ENCODE assay signal across 24 mouse cellular contexts in the genomic region with DNA sequence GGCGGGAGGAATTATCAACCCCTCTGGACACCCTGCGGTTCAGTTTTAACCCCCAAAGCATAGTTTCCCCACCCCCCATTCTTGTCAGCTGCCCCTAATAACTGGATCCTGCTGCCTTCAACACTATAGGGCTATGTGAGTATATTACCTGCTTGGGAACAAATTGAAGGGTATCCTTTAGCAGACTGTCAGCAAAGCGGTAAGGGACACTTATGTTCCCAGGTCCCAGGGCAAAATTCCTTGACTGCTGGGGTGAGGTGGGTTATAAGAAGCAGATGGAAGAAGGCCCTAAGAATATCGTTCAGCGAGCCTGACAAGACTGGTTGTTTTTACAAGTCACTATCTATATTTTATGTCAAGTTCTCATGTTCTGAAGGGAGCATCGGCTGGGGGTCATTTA. TPM values are rescaled to one million over a fixed set of nuclear protein-coding genes. Genes with fewer than 3 reads are reported as not detected.
DNase-seq lines count a peak whose midpoint lies in the region; ATAC-seq and TF ChIP-seq lines count a peak whose summit lies in the region.
"Had no signal": no experiment of that assay in that cellular context is flagged by ENCODE, and none has a peak within 500 bp of the region (broad histone marks: within the 10 kb centered on the region; RNA-seq: fewer than 3 reads in every experiment).

No protein-coding gene starts in this region.

- H3K4me1 ChIP-seq in hindbrain, embryonic 11.5 days (replicated peaks; ENCODE audit: control insufficient read depth, insufficient read depth, low read length) = no peaks in the 10 kb centered on the region
- H3K4me1 ChIP-seq in hindbrain, postnatal 0 days (ENCODE audit: insufficient read depth, low read length) = no peaks in the 10 kb centered on the region; the same call in 1 of the 2 replicates
- peaks cover 4% of the 10 kb centered on the region; the same call in 1 of the 2 replicates for H3K4me1 ChIP-seq in stomach, embryonic 14.5 days (ENCODE audit: control insufficient read depth, insufficient read depth, low read length)
- H3K4me1 ChIP-seq in stomach, postnatal 0 days (replicated peaks; ENCODE audit: control insufficient read depth, insufficient read depth) = no peaks in the 10 kb centered on the region
- H3K4me1 ChIP-seq in limb, embryonic 10.5 days = peaks cover 36% of the 10 kb centered on the region

- H3K27me3 ChIP-seq in hindbrain, embryonic 11.5 days (ENCODE audit: control insufficient read depth, insufficient read depth, low read length) = peaks cover 89% of the 10 kb centered on the region
- H3K27me3 ChIP-seq in hindbrain, postnatal 0 days (ENCODE audit: insufficient read depth, low read length) = peaks cover 98% of the 10 kb centered on the region
- peaks cover 21% of the 10 kb centered on the region; the same call in 1 of the 2 replicates for H3K27me3 ChIP-seq in stomach, embryonic 14.5 days (ENCODE audit: control insufficient read depth, insufficient read depth, low read length)
- H3K27me3 ChIP-seq in stomach, postnatal 0 days (ENCODE audit: control insufficient read depth, insufficient read depth, low read length) = peaks cover 5% of the 10 kb centered on the region; the same call in 1 of the 2 replicates
- H3K27me3 ChIP-seq in limb, embryonic 10.5 days (ENCODE audit: low read depth, poor library complexity, severe bottlenecking) = peaks cover 100% of the 10 kb centered on the region

- H3K9ac ChIP-seq in hindbrain, embryonic 11.5 days (ENCODE audit: low read depth, low read length) = no peak overlapping the region
- no peak overlapping the region for H3K9ac ChIP-seq in hindbrain, postnatal 0 days (replicated peaks; ENCODE audit: low read length)
- H3K9ac ChIP-seq in stomach, embryonic 14.5 days (replicated peaks; ENCODE audit: low read depth, low read length) = no peak overlapping the region; the same call in 1 of the 2 replicates
- no peak overlapping the region for H3K9ac ChIP-seq in stomach, postnatal 0 days (ENCODE audit: low read length)

- no peak overlapping the region for H3K27ac ChIP-seq in hindbrain, embryonic 11.5 days (ENCODE audit: low read depth, low read length)
- no peak overlapping the region for H3K27ac ChIP-seq in hindbrain, postnatal 0 days
- H3K27ac ChIP-seq in stomach, embryonic 14.5 days (ENCODE audit: low read length) = no peak overlapping the region
- no peak overlapping the region for H3K27ac ChIP-seq in stomach, postnatal 0 days (replicated peaks)
- H3K27ac ChIP-seq in limb, embryonic 10.5 days = no peak overlapping the region
- H3K27ac ChIP-seq: forebrain, embryonic 12.5 days; hindbrain, embryonic 10.5 days had no signal

- no peak overlapping the region for H3K4me2 ChIP-seq in hindbrain, embryonic 11.5 days (replicated peaks; ENCODE audit: low read depth, low read length)
- H3K4me2 ChIP-seq in hindbrain, postnatal 0 days (ENCODE audit: low read depth, low read length) = no peak overlapping the region
- H3K4me2 ChIP-seq in stomach, embryonic 14.5 days (replicated peaks; ENCODE audit: low read depth, low read length) = peak overlapping the region; percentile 76; the same call in 1 of the 2 replicates
- no peak overlapping the region for H3K4me2 ChIP-seq in stomach, postnatal 0 days (replicated peaks; ENCODE audit: low read depth)
- H3K4me2 ChIP-seq: forebrain, embryonic 12.5 days; liver, embryonic 11.5 days had no signal

- H3K4me3 ChIP-seq in hindbrain, embryonic 11.5 days (ENCODE audit: low read depth, low read length) = no peak overlapping the region
- H3K4me3 ChIP-seq in hindbrain, postnatal 0 days (ENCODE audit: low read length) = no peak overlapping the region
- peak overlapping the region; percentile 0; the same call in 1 of the 2 replicates for H3K4me3 ChIP-seq in stomach, embryonic 14.5 days (ENCODE audit: low read depth, low read length)
- H3K4me3 ChIP-seq in stomach, postnatal 0 days (ENCODE audit: low read depth, low read length) = no peak overlapping the region
- H3K4me3 ChIP-seq in limb, embryonic 10.5 days = no peak overlapping the region
- H3K4me3 ChIP-seq: hindbrain, embryonic 10.5 days had no signal

- TF ChIP-seq CTCF in hindbrain, postnatal 0 days (IDR thresholded peaks at IDR 0.05; ENCODE audit: low read depth) = no peak
- TF ChIP-seq CTCF in stomach, postnatal 0 days (IDR thresholded peaks at IDR 0.05; ENCODE audit: low read depth) = no peak

- no peaks in the 10 kb centered on the region for H3K9me3 ChIP-seq in hindbrain, embryonic 11.5 days (ENCODE audit: control insufficient read depth, low read length)
- no peaks in the 10 kb centered on the region for H3K9me3 ChIP-seq in hindbrain, postnatal 0 days (ENCODE audit: low read length)
- no peaks in the 10 kb centered on the region for H3K9me3 ChIP-seq in stomach, embryonic 14.5 days (ENCODE audit: control insufficient read depth, low read depth, low read length)
- H3K9me3 ChIP-seq in stomach, postnatal 0 days (ENCODE audit: control insufficient read depth, low read length) = no peaks in the 10 kb centered on the region
- H3K9me3 ChIP-seq in limb, embryonic 10.5 days (replicated peaks) = no peaks in the 10 kb centered on the region
- H3K9me3 ChIP-seq: forebrain, embryonic 12.5 days; hindbrain, embryonic 10.5 days had no signal

- 8% methylated on average over 6 of the region's 6 CpGs for WGBS in hindbrain, embryonic 11.5 days
- WGBS in hindbrain, postnatal 0 days = 10% methylated on average over 6 of the region's 6 CpGs
- WGBS in stomach, embryonic 14.5 days = 25% methylated on average over 6 of the region's 6 CpGs
- 30% methylated on average over 6 of the region's 6 CpGs for WGBS in stomach, postnatal 0 days
- WGBS in limb, embryonic 10.5 days = 4% methylated on average over 6 of the region's 6 CpGs

- no peaks in the 10 kb centered on the region for H3K36me3 ChIP-seq in hindbrain, embryonic 11.5 days (ENCODE audit: control insufficient read depth, insufficient read depth, low read length)
- no peaks in the 10 kb centered on the region for H3K36me3 ChIP-seq in hindbrain, postnatal 0 days (ENCODE audit: insufficient read depth, low read length)
- no peaks in the 10 kb centered on the region for H3K36me3 ChIP-seq in stomach, embryonic 14.5 days (ENCODE audit: control insufficient read depth, insufficient read depth, low read length)
- H3K36me3 ChIP-seq in stomach, postnatal 0 days (ENCODE audit: control insufficient read depth, insufficient read depth, low read length) = no peaks in the 10 kb centered on the region
- H3K36me3 ChIP-seq in limb, embryonic 10.5 days = no peaks in the 10 kb centered on the region
- H3K36me3 ChIP-seq: forebrain, embryonic 12.5 days; G1E; hindbrain, embryonic 10.5 days had no signal

- no peak for TF ChIP-seq EP300 in stomach, postnatal 0 days (optimal IDR thresholded peaks at IDR 0.05)

- peak; percentile 54 for DNase-seq in hindbrain, embryonic 11.5 days (ENCODE audit: low spot score)
- no peak for DNase-seq in hindbrain, postnatal 0 days (ENCODE audit: low spot score)
- no peak for DNase-seq in stomach, postnatal 0 days (ENCODE audit: low spot score)
- peak; percentile 56 for DNase-seq in limb, embryonic 10.5 days (ENCODE audit: low spot score)
- DNase-seq in cerebellum, postnatal 14 days = no peak
- DNase-seq in urinary bladder, postnatal 36 days (ENCODE audit: low spot score in 2 of 2) = no peak
- DNase-seq: adrenal gland, postnatal 14 days; cerebellum, adult 11 months; cerebellum, postnatal 10 days; gastrocnemius, postnatal 25 days; kidney, postnatal 10 days; layer of hippocampus, postnatal 36 days; lung, adult 18-20 months; lung, postnatal 14 days; right cerebral cortex, postnatal 4 days; thymus, postnatal 25 days had no signal

- ATAC-seq in hindbrain, embryonic 11.5 days (ENCODE audit: low FRiP score) = no peak
- no peak for ATAC-seq in hindbrain, postnatal 0 days
- no peak for ATAC-seq in stomach, embryonic 14.5 days (ENCODE audit: insufficient number of reproducible peaks, insufficient read depth, low FRiP score, low read depth)
- no peak for ATAC-seq in stomach, postnatal 0 days (ENCODE audit: low FRiP score, low TSS enrichment)
- ATAC-seq: activated CD4-positive, CD25-positive, alpha-beta regulatory T cell, adult 4 months; intestine, embryonic 16.5 days had no signal

RNA-seq across cellular contexts. Expression of a gene that starts 6.3 kb away (rescaled TPM):
- polyA plus RNA-seq in hindbrain, embryonic 11.5 days (2014; fragmentation: Nextera tagmentation; extraction: Ambion mirVana) = 6.8 and 8.3 TPM in 2 replicates
- total RNA-seq in hindbrain, postnatal 0 days (2014; rRNA removed) = 0.42 and 1.2 TPM in 2 replicates
- polyA plus RNA-seq in hindbrain, postnatal 0 days (2015; fragmentation: Nextera tagmentation; extraction: Ambion mirVana) = 0.51 and 0.93 TPM in 2 replicates
- 7.6 and 8.9 TPM in 2 replicates for polyA plus RNA-seq in stomach, embryonic 14.5 days (2014; fragmentation: Nextera tagmentation; extraction: Ambion mirVana)
- polyA plus RNA-seq in stomach, postnatal 0 days (2015; fragmentation: Nextera tagmentation; extraction: Ambion mirVana) = 2.6 and 4.0 TPM in 2 replicates
- 0.87 and 2.7 TPM in 2 replicates for polyA plus RNA-seq in limb, embryonic 10.5 days (2016; fragmentation: Nextera tagmentation; extraction: Ambion mirVana)
- total RNA-seq: adrenal gland, postnatal 14 days; G1E; megakaryocyte, adult 5-6 weeks had no signal
- polyA plus RNA-seq: activated CD4-positive, CD25-positive, alpha-beta regulatory T cell, adult 4 months; G1E had no signal

Comparison
In these comparisons a context has a peak if more than half of its experiments do, and no peak if none do; other contexts are left out.
1. DNase-seq: peak in hindbrain, embryonic 11.5 days (single experiment) and limb, embryonic 10.5 days (single experiment); none in hindbrain, postnatal 0 days (single experiment), stomach, postnatal 0 days (single experiment), cerebellum, postnatal 14 days (0 of 2) and urinary bladder, postnatal 36 days (0 of 2).